Mouse (Mus musculus) frontal cortex, postnatal 36 days (tissue): Measurements from ENCODE around the gene 1700010B08Rik.
"Not testable (repeated sequence)": the region's sequence is repeated elsewhere in the genome, so short reads cannot be mapped to it uniquely, and the experiment has no call there.

Source experiments
- DNase-seq, 2 experiments: peaks; one replicate each; pipeline ENCODE4 v3.0.0; 2022; ENCODE audit warnings: low spot score in 2 of 2

1700010B08Rik gene

DNA sequence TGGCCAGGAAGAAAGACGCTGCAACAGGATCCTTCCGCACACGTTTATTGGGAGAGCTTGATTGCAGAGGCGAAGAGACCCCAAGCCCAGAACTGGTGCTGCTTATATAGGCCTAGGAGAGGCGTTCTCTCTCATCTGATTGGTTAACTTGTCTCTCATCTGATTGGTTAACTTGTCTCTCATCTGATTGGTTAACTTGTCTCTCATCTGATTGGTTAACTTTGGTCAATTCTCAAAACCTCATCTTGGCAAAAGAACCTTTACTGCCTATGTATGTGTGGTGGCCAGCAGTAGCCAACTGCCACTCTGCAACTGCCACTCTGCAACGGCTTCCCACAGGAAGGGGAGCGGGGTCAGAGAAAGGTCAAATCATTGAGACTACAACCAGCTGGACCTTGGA is at the start of gene 1700010B08Rik:
TSS of gene 1700010B08Rik (plus strand) at position 301 of the 400 bp plus-strand sequence.
- DNase-seq, result not testable (repeated sequence)

DNA sequence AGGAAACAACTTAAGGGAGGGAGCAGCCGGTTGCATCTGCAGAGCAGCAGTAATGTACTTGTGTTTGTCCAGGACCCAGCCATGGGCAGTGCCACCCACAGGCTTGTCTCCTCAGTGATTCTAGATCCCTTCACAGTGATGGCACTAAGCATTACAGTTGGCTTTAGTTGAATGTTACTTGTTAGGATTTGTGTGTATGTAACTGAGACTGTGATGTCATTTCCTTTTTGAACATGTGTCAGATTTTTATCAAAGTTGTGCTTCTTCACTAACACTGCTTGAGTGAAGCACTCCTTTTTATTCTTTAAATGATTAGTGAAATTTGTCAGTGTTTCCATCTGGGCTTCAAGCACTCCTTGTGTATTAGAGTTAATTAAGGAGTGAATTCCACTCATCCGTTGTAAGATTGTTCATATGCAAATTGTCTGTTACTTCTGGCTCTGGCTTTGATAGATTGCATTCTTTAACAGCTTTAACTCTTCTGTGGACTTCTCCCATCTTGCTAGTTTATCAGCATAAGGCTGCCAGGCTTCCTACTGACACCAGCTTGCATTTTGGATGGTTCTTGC is 46.8 kb upstream of the 1700010B08Rik start:
- no peak for DNase-seq

DNA sequence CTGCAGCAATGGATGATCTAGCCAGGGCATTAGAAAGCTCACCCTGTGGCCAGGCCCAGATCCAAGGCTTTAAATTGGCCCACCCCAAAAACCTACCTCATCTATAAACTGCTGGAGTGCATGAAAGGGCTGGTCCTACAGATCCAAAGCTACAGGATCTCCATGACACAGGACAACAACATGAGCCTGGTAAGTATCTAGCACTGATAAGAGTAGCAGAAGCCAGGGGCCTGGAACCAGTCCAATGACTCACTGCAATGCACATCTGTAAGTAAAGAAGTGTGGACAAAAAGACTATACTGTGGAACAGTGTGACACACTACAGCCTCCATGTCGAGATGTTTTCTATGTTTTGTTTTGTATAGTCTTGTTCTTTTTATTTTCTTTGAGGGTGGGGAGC is 45.7 kb upstream of the 1700010B08Rik start:
- DNase-seq, result no peak

DNA sequence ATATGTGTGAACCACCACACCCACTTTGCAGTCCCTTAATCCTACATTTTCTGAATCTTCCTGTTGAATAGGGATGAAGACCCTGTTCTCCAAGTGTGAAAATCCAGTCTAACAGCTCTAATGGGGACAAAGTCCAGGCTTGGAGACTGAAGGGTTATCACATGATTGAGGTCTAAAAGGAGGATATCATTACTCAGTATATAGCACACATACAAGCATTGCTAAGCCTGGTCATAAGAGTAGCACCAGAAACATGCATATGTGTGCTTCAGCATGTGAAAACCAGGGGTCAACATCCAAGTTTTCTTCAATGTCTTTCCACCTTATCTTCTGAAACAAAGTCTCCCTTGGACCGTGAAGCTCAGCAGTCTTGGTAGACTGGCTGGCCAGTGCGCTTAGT is 40.6 kb upstream of the 1700010B08Rik start:
- no peak for DNase-seq

DNA sequence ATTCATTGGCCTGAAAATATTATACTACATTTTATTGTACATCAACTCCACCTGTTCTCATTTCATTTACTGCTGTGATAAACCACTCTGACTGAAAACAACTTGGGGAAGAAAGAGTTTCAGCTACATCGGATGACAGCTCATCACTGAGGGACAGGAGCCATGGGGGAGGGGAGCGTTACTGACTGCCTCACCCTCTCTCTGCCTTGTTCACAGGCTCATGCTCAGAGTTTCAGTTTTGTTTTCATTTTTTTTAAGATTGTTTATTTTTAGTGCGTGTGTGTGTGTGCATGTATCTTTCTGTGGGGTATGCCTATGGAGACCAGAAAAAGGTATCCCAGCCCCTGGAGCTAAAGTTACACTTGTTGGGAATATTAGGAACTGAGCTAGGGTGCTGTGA is 40.0 kb upstream of the 1700010B08Rik start:
- DNase-seq, result no peak

DNA sequence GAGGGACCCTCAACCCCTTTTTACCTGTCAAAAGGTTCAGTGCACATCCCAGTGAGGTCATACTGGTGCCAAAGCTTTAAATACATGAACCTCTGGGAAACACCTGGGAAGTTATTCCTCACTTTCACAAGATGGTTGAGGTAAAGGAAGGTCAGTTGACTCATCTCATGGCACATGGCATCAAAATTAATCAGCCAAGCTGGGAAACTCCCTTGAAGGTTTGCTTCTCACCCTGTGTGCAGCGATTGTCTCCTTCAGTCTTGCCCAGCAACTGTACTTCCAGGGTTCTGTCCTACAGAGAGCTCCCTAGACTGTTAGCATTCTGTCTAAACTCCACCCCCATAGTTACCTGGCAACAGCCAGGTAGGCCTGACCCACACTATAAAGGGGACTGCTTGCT is 39.1 kb upstream of the 1700010B08Rik start:
- DNase-seq, result no peak

DNA sequence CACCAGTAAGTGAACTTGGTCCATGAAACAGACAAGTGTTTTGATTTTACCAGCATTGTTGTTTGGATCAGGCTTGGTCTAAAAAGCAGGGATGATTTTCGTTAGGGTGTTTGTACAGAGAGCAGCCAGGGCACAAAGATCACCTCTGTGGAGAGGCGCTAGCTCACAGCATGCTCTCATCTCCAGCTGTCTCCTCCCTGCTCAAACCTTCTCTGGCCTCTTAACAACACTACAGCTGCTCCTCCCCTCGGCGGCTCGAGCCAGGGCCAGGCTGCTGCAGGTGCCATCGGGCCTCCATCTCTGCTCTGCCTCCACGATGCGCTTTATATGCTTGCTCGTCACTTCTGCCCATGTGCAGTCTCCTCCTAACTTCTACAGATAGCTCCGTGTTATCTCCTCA is 36.4 kb upstream of the 1700010B08Rik start:
- no peak for DNase-seq

DNA sequence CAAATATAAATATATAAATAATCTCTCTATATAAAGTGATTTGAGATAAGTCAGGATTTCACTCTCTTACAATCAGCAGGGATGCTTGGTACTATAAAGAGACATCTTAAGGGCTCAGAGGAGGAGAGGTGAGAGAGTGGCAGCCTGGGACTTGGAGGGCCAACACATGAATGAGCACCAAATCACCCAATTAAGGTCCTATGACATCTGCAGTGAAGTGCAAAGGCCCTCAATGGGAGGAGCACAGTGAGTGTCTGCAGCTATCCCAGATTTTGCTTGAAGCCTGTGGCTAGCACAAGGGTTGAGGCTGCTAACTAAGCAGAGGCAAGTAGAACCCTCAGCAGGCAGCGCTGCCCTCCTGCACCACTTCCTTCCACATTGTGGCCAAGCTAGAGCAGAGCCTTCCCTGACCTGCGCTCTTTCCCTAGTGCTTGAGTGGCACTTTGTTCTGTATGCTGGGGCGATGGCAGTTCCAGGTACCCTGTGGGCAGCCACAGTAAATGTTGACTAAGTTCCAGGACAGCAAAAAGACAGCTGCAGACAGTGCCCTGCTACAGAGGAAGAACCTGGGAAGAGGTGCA is 33.3 kb upstream of the 1700010B08Rik start:
- DNase-seq, result no peak

DNA sequence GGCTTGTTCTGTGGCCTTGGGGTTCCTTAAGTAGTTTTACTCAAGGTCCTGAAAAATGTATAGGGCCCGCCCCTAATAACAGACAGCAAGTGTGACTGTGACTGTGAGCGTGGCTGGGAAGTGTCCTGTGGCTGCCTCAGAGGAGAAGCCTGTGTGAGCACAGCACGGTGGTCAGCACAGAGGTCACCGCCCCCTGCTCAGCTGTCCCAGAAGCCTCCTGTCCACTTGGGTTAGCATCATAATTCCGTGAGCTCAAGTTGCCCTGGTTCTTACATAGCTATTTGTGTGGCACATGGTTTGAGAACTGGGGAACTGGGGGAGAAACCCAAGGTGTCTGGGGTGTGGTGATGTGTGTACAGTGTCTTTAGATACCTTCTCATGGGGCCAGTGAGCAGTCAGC is 31.9 kb upstream of the 1700010B08Rik start:
- no peak for DNase-seq

DNA sequence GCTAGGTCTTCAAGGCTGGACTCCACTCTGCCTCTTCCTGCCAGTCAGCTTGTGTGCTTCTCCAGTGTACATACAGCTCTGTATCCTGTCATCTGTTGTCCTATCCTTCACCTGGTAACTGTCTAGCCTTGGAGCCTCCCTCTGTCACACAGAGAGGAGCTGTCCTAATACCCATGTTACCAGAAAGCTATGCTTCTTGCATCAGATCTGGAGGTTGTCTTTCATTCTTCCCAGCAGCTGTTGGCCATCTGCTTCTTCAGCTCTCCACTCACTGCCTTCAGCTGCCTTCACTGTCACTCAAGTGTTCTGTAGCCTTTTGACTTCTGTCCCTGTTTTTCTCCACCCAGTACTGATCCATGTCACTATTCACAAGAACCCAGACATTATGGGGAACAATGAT is 29.4 kb upstream of the 1700010B08Rik start:
- DNase-seq, result no peak

DNA sequence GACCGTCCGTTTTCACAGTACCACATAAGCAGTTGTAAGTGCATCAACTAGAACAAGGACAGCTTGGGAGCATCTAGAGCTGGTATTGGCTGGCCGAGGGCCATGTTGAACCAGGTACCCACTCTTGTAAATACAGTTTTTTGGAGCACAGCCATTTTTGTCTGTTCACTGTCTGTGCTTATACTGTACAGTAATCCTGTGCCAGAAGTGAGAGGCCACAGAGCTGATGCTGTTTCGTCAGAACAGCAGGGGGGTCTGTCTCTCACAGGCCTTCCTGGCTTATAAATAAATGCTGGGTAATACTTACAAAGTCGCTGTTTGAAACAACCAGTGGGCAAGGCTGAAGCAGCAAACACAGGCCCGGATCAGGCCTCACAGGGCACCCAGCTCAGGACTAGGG is 27.5 kb upstream of the 1700010B08Rik start:
- no peak for DNase-seq

DNA sequence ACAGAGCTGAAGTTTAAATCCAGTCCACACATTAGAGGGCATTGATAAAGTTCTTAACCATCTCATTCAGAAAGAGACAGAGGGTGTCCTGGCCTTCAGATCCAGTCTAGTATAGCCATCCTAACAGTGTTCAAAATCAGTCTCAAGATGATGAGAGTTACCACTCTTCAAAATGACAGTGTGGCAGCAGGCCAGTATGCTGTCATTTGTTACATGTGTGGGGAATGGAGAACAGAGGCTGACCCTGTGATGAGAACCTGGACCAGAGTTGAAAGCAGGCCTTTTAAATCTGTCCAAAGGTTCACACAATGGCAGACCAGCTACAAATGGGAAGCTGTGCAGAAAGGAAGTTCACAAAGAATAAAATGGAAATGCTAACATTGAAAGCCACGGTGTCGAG is 26.5 kb upstream of the 1700010B08Rik start:
- DNase-seq, result no peak

DNA sequence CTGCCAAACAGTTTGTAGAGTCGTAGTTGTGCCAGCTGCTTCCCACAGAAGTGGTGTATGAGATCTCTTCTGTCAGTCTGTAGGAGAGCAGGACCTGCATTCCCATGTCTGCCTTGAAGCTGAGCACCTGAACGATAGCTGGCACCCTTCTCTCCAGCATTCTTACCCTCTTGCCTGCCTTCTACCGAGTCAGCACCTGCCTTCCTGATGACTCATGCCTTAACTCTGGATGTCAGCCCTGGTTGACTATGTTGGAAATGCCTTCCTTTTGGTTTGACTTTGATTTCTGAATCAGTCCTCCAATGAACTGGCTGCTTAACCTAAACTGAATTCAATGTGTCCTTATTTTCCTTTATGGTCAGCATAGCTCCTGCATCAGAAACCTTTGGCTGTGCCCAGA is 20.4 kb upstream of the 1700010B08Rik start:
- DNase-seq, result peak in 1 of 2 experiments; percentile 6

DNA sequence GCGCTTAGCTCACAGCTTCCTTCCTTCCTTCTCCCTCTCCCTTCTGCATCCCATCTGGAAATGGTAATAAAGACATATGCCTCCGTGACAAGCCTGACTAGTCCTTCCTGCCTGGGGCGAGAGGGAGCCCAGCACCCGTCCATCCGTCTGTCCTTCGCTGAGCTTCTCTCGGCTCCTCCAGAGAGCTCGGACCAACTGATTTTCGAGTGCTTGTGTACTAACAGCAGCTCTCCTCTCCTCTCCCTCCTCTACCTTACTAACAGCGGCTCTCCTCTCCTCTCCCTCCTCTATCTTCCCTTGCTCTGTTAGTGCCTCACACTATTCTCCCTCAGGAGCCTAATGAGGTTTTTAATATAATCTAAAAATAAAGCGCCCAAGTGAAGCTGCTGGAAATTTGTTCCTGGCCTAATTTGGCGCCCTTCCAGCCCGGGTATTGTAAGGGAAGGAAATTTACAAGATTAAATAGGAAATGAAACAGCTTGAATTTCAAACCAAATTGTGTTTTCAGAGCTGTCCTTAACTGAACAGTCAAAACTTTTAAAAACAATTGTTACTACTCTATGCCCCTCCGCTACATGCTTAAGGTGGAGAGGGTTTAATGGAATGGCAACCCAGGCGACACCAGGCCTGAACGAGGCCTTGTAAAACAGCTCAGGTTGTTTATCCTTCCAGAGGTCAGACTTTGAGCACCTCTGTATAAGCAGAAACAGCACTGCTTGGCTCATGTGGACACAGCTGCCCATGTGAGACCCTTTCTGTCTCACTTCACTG is 16.9 kb upstream of the 1700010B08Rik start:
- no peak for DNase-seq

DNA sequence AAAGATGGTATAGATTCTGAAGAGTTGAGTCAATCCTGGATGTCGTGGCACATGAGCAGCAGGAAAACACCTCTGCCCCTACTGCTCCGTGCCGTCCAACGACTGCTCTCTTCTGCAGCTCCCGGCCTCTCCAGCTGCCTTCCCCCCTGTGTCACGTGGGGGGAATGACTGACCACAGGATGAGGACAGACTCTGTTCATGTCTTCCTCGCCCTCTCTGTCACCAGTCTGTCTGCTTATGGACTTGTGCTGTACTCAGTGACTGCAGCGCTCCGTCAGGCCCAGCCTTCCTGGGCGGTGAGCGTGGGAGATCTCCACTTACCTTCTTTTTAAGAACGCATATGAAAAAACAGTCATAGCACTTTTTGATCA is 16.4 kb upstream of the 1700010B08Rik start:
- no peak for DNase-seq

DNA sequence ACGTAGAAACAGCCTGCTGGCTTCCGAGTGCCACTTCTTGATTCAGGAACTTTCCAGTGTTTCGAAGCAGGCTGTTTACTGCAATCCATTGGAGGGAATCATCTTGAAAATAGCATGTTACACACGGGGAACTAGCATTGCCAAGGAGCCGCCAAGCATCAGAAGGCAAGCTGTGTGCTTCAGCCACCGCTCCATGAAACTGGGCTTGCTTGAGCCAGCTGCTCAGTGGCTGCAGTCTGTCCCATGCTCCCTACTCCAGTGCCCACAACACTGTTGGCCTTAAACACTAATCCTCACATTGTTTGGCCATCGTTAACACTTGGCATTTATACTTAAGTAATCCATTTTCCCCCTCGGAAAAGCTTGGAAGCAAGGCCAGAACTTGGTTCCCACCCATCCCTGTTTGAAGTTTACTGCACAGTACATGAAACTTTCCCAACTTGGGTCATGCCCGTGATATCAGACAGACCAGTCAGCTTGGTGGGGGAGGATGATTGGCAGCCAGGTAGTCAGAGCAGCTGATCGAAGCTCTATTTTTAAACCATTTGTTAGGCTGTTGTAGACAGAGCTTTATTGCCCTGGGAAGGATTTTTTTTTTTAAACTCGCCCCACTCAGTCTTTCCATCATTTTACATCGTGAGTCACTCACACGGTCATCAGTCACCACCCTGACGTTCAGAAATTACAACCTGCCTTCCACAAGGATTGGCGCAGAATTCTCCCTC is 13.2 kb upstream of the 1700010B08Rik start:
- DNase-seq, result no peak

DNA sequence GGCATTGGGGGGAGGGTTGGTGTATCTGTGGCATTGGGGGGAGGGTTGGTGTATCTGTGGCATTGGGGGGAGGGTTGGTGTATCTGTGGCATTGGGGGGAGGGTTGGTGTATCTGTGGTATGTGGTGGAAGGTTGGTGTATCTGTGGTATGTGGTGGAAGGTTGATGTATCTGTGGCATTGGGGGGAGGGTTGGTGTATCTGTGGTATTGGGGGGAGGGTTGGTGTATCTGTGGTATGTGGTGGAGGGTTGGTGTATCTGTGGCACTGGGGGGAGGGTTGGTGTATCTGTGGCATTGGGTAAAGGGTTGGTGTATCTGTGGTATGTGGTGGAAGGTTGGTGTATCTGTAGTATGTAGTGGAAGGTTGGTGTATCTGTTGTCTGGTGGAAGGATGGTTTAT is 11.6 kb upstream of the 1700010B08Rik start:
- DNase-seq, result not testable (repeated sequence)

DNA sequence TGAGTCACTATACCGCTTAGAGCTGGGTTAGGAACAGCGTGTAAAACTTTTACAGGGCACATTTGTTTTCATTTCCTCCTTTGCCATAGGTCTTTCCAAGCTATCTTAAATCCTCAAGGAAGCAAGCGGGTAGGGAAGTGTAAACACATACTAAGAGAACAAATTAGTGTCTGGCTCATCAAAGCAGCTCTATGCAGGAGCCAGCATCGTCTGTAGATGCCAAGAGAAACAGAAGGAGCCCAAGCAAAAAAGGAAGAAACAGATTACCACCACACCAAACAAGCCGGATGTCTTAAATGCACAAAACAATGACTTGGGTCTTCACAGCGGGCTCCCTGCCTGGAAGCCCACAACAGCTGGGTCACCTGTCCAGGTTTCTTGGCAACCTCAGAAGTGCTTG is 9.0 kb upstream of the 1700010B08Rik start:
- DNase-seq, result no peak

DNA sequence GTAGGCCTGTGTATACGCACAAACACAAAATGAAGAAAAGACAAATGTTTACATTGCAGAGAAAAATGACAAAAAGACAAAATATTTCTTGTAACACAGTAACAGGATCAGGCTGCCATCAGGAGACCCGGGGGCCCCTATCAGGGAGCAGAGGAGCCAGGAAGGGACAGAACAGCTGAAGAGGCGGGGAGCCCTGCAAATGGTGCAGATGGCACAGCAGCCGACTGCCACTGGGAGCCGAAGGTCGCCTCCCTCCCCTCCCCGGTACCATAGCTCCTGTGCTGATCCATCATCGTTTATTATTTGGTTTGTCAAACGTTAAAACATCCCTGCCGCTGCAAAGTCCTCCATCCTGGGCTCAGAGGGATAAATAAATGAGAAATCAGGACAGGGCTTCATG is 6.6 kb upstream of the 1700010B08Rik start:
- no peak for DNase-seq

DNA sequence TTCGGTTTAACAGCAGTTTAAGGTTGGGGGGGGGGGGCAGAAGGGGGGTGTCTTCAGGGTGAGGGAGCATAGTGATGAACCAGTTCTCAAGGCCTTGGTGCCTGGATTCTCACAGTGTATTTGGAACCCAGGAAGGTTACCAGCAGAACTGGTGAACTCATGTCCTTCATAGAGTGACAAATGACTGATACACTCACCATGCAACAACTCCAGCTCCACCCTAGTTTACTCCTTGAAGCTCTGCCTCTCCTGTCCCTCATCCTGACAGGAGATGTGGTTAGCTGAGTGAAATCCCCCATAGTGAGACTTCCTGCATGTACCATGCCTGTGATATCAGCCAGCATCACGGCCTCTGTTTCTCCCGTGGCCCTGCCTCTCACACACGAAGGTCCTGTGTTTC is 6.0 kb upstream of the 1700010B08Rik start:
- no peak for DNase-seq

DNA sequence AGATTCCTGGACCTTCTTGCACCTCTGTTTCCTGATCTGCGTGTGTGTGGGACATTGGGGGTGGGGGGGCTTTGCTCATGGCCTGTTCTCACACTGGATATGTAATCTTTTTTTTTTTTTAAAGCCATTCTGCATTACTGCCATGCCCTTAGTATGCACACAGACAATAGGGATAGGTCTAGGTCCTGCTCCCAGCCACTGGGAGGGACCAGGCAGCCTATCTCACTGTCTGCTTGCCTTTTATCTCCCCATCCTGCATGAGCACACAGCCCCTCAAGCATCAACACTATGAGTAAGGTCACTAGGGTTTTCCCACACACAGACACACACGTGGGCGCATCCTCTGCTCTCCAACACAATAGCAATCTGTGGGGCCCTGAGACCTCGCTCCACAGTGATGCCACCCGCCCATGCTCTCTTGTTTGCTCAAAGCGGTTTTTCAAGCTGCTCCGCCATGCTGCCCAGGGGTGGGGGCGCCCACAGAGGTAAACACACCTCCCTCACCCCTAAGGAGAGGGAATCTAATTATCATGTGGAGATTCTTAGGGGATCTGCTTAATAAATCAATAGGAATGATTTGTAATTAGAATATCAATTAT is 4.5 kb upstream of the 1700010B08Rik start:
- DNase-seq, result no peak

DNA sequence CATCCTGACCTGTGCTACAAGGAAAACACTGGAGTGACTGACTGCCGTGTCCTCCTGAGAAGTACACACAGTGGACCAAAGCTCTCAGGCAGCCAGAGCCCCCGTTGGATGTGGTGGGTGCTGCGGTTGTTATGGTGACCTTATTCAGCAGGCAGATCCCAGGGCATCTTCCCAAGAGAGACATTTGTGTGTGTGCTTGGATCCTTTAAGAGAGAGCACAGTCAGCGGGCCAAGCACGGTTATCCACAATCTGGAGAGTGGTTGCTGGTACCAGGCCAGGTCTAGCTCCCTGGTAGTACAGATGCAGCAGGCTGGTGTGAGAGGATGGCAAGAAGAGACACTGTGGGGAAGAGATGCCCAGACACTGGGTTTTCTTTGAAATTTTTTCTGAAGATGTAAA is 2.2 kb upstream of the 1700010B08Rik start:
- no peak for DNase-seq
